ENCODE assay signal across 10 mouse cellular contexts in the genomic region with DNA sequence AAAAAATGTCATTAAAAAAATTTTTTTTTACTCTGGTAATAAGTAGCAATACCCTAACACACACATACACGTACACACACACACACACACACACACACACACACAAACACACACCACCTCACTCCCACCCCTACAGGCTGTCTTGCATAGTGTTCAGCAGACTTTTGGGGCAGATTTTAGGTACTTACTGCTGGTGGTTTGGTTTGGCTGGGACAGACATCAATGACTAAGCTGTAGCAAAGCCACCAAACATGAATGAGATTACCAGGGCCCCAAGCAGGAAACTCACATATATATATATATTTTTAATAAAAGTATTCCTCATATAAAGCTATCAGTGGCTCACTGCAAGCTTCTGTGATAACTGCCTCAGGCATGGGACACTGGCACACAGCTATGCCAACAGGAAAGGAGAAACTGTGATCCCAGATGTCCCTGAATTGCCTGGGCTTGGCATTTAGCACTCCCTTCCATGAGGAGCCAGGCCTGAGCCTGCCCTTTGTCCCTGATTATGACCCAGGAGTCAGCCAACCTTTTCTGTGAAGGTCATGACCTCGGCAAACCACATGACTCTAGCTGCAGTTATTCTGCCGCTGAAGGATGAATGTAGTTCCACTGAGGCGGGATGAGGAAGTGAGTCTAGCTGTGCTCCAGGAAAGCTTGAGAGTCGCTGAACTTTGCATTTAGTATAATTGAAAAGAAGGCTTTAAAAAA. TPM values are rescaled to one million over a fixed set of nuclear protein-coding genes. Genes with fewer than 3 reads are reported as not detected.
A peak's percentile ranks its signal among the peaks of the same experiment; 100 is the strongest.
DNase-seq lines count a peak whose midpoint lies in the region; ATAC-seq and TF ChIP-seq lines count a peak whose summit lies in the region.
"Had no signal": no experiment of that assay in that cellular context is flagged by ENCODE, and none has a peak within 500 bp of the region (broad histone marks: within the 10 kb centered on the region; RNA-seq: fewer than 3 reads in every experiment).

No protein-coding gene starts in this region.

- no peak overlapping the region for H3K9ac ChIP-seq in intestine, postnatal 0 days (ENCODE audit: low read depth, low read length)
- H3K9ac ChIP-seq in intestine, embryonic 15.5 days, result no peak overlapping the region
- H3K9ac ChIP-seq: embryonic facial prominence, embryonic 12.5 days had no signal

- ATAC-seq in intestine, postnatal 0 days, result peak; percentile 7; the same call in 1 of the 2 replicates
- no peak for ATAC-seq in intestine, embryonic 15.5 days

- no peaks in the 10 kb centered on the region for H3K36me3 ChIP-seq in intestine, postnatal 0 days (ENCODE audit: control insufficient read depth, insufficient read depth)
- no peaks in the 10 kb centered on the region for H3K36me3 ChIP-seq in intestine, embryonic 15.5 days
- H3K36me3 ChIP-seq in megakaryocyte, embryonic 14.5 days (replicated peaks; ENCODE audit: low read length), result no peaks in the 10 kb centered on the region
- H3K36me3 ChIP-seq: embryonic facial prominence, embryonic 12.5 days had no signal

- H3K27me3 ChIP-seq in intestine, postnatal 0 days (replicated peaks; ENCODE audit: control insufficient read depth, insufficient read depth, low read length), result no peaks in the 10 kb centered on the region
- H3K27me3 ChIP-seq in intestine, embryonic 15.5 days (replicated peaks), result no peaks in the 10 kb centered on the region
- no peaks in the 10 kb centered on the region for H3K27me3 ChIP-seq in megakaryocyte, embryonic 14.5 days (replicated peaks)
- H3K27me3 ChIP-seq: embryonic facial prominence, embryonic 12.5 days had no signal

- H3K4me3 ChIP-seq in intestine, postnatal 0 days (ENCODE audit: low read depth, low read length), result no peak overlapping the region
- H3K4me3 ChIP-seq in intestine, embryonic 15.5 days (replicated peaks), result no peak overlapping the region
- H3K4me3 ChIP-seq in megakaryocyte, embryonic 14.5 days (replicated peaks), result peak overlapping the region; percentile 28
- H3K4me3 ChIP-seq: embryonic facial prominence, embryonic 12.5 days had no signal

- 0 out of 2 replicates have a peak, but pooled peaks cover 4% of the 10 kb centered on the region for H3K4me1 ChIP-seq in intestine, postnatal 0 days (replicated peaks; ENCODE audit: control insufficient read depth, insufficient read depth, low read length)
- H3K4me1 ChIP-seq in intestine, embryonic 15.5 days (replicated peaks), result peaks cover 6% of the 10 kb centered on the region; the same call in 1 of the 2 replicates
- peaks cover 37% of the 10 kb centered on the region for H3K4me1 ChIP-seq in megakaryocyte, embryonic 14.5 days

- 41% methylated on average over 5 of the region's 5 CpGs for WGBS in intestine, postnatal 0 days
- WGBS in intestine, embryonic 15.5 days, result 51% methylated on average over 5 of the region's 5 CpGs

- TF ChIP-seq CTCF in intestine, postnatal 0 days (IDR thresholded peaks at IDR 0.05; ENCODE audit: low read depth), result no peak

- H3K27ac ChIP-seq in intestine, postnatal 0 days (ENCODE audit: low read depth, low read length), result no peak overlapping the region
- H3K27ac ChIP-seq in intestine, embryonic 15.5 days, result no peak overlapping the region
- H3K27ac ChIP-seq: embryonic facial prominence, embryonic 12.5 days had no signal

- no peaks in the 10 kb centered on the region for H3K9me3 ChIP-seq in intestine, postnatal 0 days (ENCODE audit: control insufficient read depth)
- H3K9me3 ChIP-seq in intestine, embryonic 15.5 days, result no peaks in the 10 kb centered on the region
- no peaks in the 10 kb centered on the region for H3K9me3 ChIP-seq in megakaryocyte, embryonic 14.5 days
- H3K9me3 ChIP-seq: embryonic facial prominence, embryonic 12.5 days had no signal

- H3K4me2 ChIP-seq in intestine, postnatal 0 days (replicated peaks; ENCODE audit: low read depth), result no peak overlapping the region
- no peak overlapping the region for H3K4me2 ChIP-seq in intestine, embryonic 15.5 days (replicated peaks)
- H3K4me2 ChIP-seq: embryonic facial prominence, embryonic 12.5 days had no signal

- DNase-seq in R1 (ENCODE audit: low read depth, low spot score), result peak; percentile 85
- peak; percentile 32 to 53 for DNase-seq in cerebellum, postnatal 14 days
- no peak for DNase-seq in layer of hippocampus, adult 11-12 months (ENCODE audit: low spot score)
- DNase-seq in layer of hippocampus, postnatal 36 days, result no peak
- DNase-seq: midbrain, embryonic 14.5 days had no signal

RNA-seq across cellular contexts. Expression of a gene that starts 4.6 kb away (rescaled TPM):
- polyA plus RNA-seq in intestine, postnatal 0 days (2015; fragmentation: Nextera tagmentation; extraction: Ambion mirVana), result 234 and 236 TPM in 2 replicates
- 154 and 226 TPM in 2 replicates for polyA plus RNA-seq in intestine, embryonic 15.5 days (2015; fragmentation: Nextera tagmentation; extraction: Ambion mirVana)
- polyA plus RNA-seq in megakaryocyte, embryonic 14.5 days (2012; ENCODE audit: insufficient read depth, low replicate concordance), result 0.17 and 0.65 TPM in 2 replicates
- 100 to 1,000 TPM; 238 to 258 TPM for total RNA-seq in layer of hippocampus, postnatal 36 days (2021)

RNA-seq across cellular contexts. Expression of a gene that starts 15.5 kb away (rescaled TPM):
- 0.16 TPM in 1 of 2 replicates, not detected in the other for polyA plus RNA-seq in intestine, postnatal 0 days (2015; fragmentation: Nextera tagmentation; extraction: Ambion mirVana)
- 0.15 and 0.23 TPM in 2 replicates for polyA plus RNA-seq in intestine, embryonic 15.5 days (2015; fragmentation: Nextera tagmentation; extraction: Ambion mirVana)
- polyA plus RNA-seq in megakaryocyte, embryonic 14.5 days (2012; ENCODE audit: insufficient read depth, low replicate concordance), result not detected in 2 replicates
- 1 to 10 TPM; 1.7 to 2.9 TPM for total RNA-seq in layer of hippocampus, postnatal 36 days (2021)
- polyA plus RNA-seq: embryonic facial prominence, embryonic 12.5 days; limb, embryonic 11.5 days had no signal

Comparison
In these comparisons a context has a peak if more than half of its experiments do, and no peak if none do; other contexts are left out.
1. DNase-seq: peak in R1 (single experiment) and cerebellum, postnatal 14 days (2 of 2); none in layer of hippocampus, adult 11-12 months (single experiment) and layer of hippocampus, postnatal 36 days (0 of 2).
2. RNA of a gene that starts 4.6 kb away (polyA plus RNA-seq): 234 to 236 TPM in intestine, postnatal 0 days and 154 to 226 TPM in intestine, embryonic 15.5 days; 0.17 to 0.65 TPM in megakaryocyte, embryonic 14.5 days; every median in the first group is over 10 times any median in the second.